ENCODE assay signal across 19 mouse cellular contexts in the genomic region with DNA sequence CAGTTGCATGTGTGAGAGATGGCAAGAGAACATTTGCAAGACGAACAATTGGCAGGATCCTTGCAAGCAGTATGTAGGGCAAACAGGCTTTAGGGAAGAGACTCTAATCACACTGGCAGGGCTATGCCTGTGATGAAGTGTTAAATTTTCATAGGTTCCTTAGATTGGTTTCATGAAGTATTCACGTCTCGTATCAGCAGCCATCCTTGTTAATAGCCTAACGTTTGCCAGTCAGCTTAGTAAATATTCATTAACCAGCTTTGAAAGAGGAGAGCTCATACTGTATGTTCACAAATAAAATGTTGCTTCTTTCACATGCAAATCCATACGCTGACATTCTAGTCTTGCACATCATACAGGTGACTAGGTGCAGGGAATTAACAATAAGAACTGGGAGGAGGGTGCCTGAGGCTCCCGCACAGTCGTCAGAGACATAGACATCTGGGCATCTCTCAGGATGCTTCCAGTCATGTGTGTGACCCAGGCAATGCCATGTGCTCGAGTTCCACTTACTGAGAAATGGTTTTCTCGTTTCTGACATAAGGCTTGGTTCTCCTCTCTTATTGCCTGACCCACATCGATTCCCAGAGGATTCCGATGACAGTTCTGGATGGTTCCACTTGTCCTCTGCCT.
A peak's percentile ranks its signal among the peaks of the same experiment; 100 is the strongest.
DNase-seq lines count a peak whose midpoint lies in the region; ATAC-seq and TF ChIP-seq lines count a peak whose summit lies in the region.
"Had no signal": no experiment of that assay in that cellular context is flagged by ENCODE, and none has a peak within 500 bp of the region (broad histone marks: within the 10 kb centered on the region; RNA-seq: fewer than 3 reads in every experiment).

No protein-coding gene starts in this region.

- no peaks in the 10 kb centered on the region for H3K27me3 ChIP-seq in forebrain, embryonic 14.5 days (replicated peaks; ENCODE audit: control insufficient read depth, insufficient read depth, low read length)
- H3K27me3 ChIP-seq in forebrain, embryonic 10.5 days (ENCODE audit: poor library complexity, severe bottlenecking), result no peaks in the 10 kb centered on the region
- H3K27me3 ChIP-seq in heart, embryonic 13.5 days (replicated peaks), result no peaks in the 10 kb centered on the region
- H3K27me3 ChIP-seq in midbrain, embryonic 16.5 days (ENCODE audit: control insufficient read depth, insufficient read depth, low read depth, low read length), result no peaks in the 10 kb centered on the region
- H3K27me3 ChIP-seq: embryonic facial prominence, embryonic 13.5 days; hindbrain, embryonic 12.5 days had no signal

- peak; percentile 50; the same call in 1 of the 2 replicates for ATAC-seq in forebrain, embryonic 14.5 days
- no peak for ATAC-seq in heart, embryonic 13.5 days (ENCODE audit: extremely low read depth, insufficient number of reproducible peaks, low FRiP score, low TSS enrichment)
- no peak for ATAC-seq in midbrain, embryonic 16.5 days
- ATAC-seq: hindbrain, embryonic 16.5 days; inflammation-experienced regulatory T-cells, adult 6 months had no signal

- H3K4me1 ChIP-seq in forebrain, embryonic 14.5 days (ENCODE audit: control insufficient read depth, insufficient read depth, low read length), result 0 out of 2 replicates have a peak, but pooled peaks cover 4% of the 10 kb centered on the region
- H3K4me1 ChIP-seq in forebrain, embryonic 10.5 days, result peaks cover 14% of the 10 kb centered on the region
- peaks cover 15% of the 10 kb centered on the region for H3K4me1 ChIP-seq in heart, embryonic 13.5 days
- 0 out of 2 replicates have a peak, but pooled peaks cover 2% of the 10 kb centered on the region for H3K4me1 ChIP-seq in midbrain, embryonic 16.5 days (ENCODE audit: control insufficient read depth, insufficient read depth, low read length)

- peak; percentile 44 for DNase-seq in forebrain, embryonic 14.5 days (ENCODE audit: low spot score)
- no peak for DNase-seq in forebrain, embryonic 10.5 days (ENCODE audit: extremely low spot score, low spot score)
- DNase-seq in heart, adult 8-10 months (ENCODE audit: low spot score), result no peak
- DNase-seq in brain, embryonic 14.5 days (ENCODE audit: low read depth), result peak; percentile 73
- DNase-seq in kidney, postnatal 14 days, result no peak
- DNase-seq: adrenal gland, postnatal 10 days; cerebellum, adult 18-20 months; cerebellum, adult 9-11 months; cerebellum, postnatal 36 days; gastrocnemius, postnatal 10 days; heart, adult 2 months; heart, postnatal 10 days; heart, postnatal 4 days had no signal

- no peak for TF ChIP-seq POLR2A in brain, embryonic 14.5 days (IDR thresholded peaks at IDR 0.05; ENCODE audit: borderline replicate concordance, extremely low read depth, insufficient read depth, insufficient read length, poor library complexity, severe bottlenecking)

- no peak overlapping the region for H3K4me2 ChIP-seq in forebrain, embryonic 14.5 days (ENCODE audit: low read length)
- H3K4me2 ChIP-seq in heart, embryonic 13.5 days, result no peak overlapping the region
- H3K4me2 ChIP-seq in midbrain, embryonic 16.5 days (ENCODE audit: low read length), result no peak overlapping the region
- H3K4me2 ChIP-seq: embryonic facial prominence, embryonic 13.5 days; hindbrain, embryonic 12.5 days had no signal

- H3K27ac ChIP-seq in forebrain, embryonic 14.5 days (ENCODE audit: low read depth, low read length), result no peak overlapping the region
- H3K27ac ChIP-seq in forebrain, embryonic 10.5 days, result no peak overlapping the region
- peak overlapping the region; percentile 26; the same call in 1 of the 2 replicates for H3K27ac ChIP-seq in heart, embryonic 13.5 days (replicated peaks)
- peak overlapping the region; percentile 60 for H3K27ac ChIP-seq in midbrain, embryonic 16.5 days (ENCODE audit: low read length)
- H3K27ac ChIP-seq: embryonic facial prominence, embryonic 13.5 days; heart, adult 2 months; hindbrain, embryonic 12.5 days had no signal

- no peaks in the 10 kb centered on the region for H3K9me3 ChIP-seq in forebrain, embryonic 14.5 days (replicated peaks; ENCODE audit: control insufficient read depth, low read length)
- H3K9me3 ChIP-seq in forebrain, embryonic 10.5 days, result no peaks in the 10 kb centered on the region
- no peaks in the 10 kb centered on the region for H3K9me3 ChIP-seq in heart, embryonic 13.5 days
- no peaks in the 10 kb centered on the region for H3K9me3 ChIP-seq in midbrain, embryonic 16.5 days (replicated peaks; ENCODE audit: control insufficient read depth, low read length, poor library complexity, severe bottlenecking)
- H3K9me3 ChIP-seq: embryonic facial prominence, embryonic 13.5 days; hindbrain, embryonic 12.5 days had no signal

- H3K36me3 ChIP-seq in forebrain, embryonic 14.5 days (ENCODE audit: control insufficient read depth, insufficient read depth, low read length), result no peaks in the 10 kb centered on the region
- H3K36me3 ChIP-seq in forebrain, embryonic 10.5 days (replicated peaks), result no peaks in the 10 kb centered on the region
- H3K36me3 ChIP-seq in heart, embryonic 13.5 days, result no peaks in the 10 kb centered on the region
- no peaks in the 10 kb centered on the region for H3K36me3 ChIP-seq in midbrain, embryonic 16.5 days (ENCODE audit: control insufficient read depth, insufficient read depth, low read length)
- H3K36me3 ChIP-seq: embryonic facial prominence, embryonic 13.5 days; hindbrain, embryonic 12.5 days had no signal

- TF ChIP-seq CTCF in brain, embryonic 14.5 days (IDR thresholded peaks at IDR 0.05; ENCODE audit: borderline replicate concordance, extremely low read depth, insufficient read depth, insufficient read length), result no peak

- no peak overlapping the region for H3K4me3 ChIP-seq in forebrain, embryonic 14.5 days (ENCODE audit: low read depth, low read length)
- no peak overlapping the region for H3K4me3 ChIP-seq in forebrain, embryonic 10.5 days
- H3K4me3 ChIP-seq in heart, embryonic 13.5 days, result no peak overlapping the region
- no peak overlapping the region for H3K4me3 ChIP-seq in midbrain, embryonic 16.5 days (ENCODE audit: low read depth, low read length)
- H3K4me3 ChIP-seq: embryonic facial prominence, embryonic 13.5 days; heart, adult 2 months; hindbrain, embryonic 12.5 days had no signal

- WGBS in forebrain, embryonic 14.5 days, result 44% methylated on average over 11 of the region's 11 CpGs
- WGBS in forebrain, embryonic 10.5 days, result 92% methylated on average over 11 of the region's 11 CpGs
- WGBS in heart, embryonic 13.5 days, result 76% methylated on average over 11 of the region's 11 CpGs
- 63% methylated on average over 11 of the region's 11 CpGs for WGBS in midbrain, embryonic 16.5 days

- no peak overlapping the region for H3K9ac ChIP-seq in forebrain, embryonic 14.5 days (ENCODE audit: low read length)
- no peak overlapping the region for H3K9ac ChIP-seq in heart, embryonic 13.5 days
- H3K9ac ChIP-seq in midbrain, embryonic 16.5 days (ENCODE audit: low read depth, low read length), result no peak overlapping the region
- H3K9ac ChIP-seq: embryonic facial prominence, embryonic 13.5 days; hindbrain, embryonic 12.5 days had no signal

Comparison
In these comparisons a context has a peak if more than half of its experiments do, and no peak if none do; other contexts are left out.
1. DNase-seq: peak in forebrain, embryonic 14.5 days (single experiment) and brain, embryonic 14.5 days (single experiment); none in forebrain, embryonic 10.5 days (single experiment), heart, adult 8-10 months (single experiment) and kidney, postnatal 14 days (single experiment).
2. H3K27ac ChIP-seq: peak in heart, embryonic 13.5 days (single experiment) and midbrain, embryonic 16.5 days (single experiment); none in forebrain, embryonic 14.5 days (single experiment) and forebrain, embryonic 10.5 days (single experiment).